Mouse (Mus musculus) heart, adult 9 months (tissue): Measurements from ENCODE around the gene Olfr1511.
"Not testable (repeated sequence)": the region's sequence is repeated elsewhere in the genome, so short reads cannot be mapped to it uniquely, and the experiment has no call there.

Experiments used
- DNase-seq, 2 experiments: peaks; one replicate each; pipeline ENCODE4 v3.0.0; 2022; ENCODE audit warnings: low spot score in 2 of 2

Olfr1511 gene

DNA sequence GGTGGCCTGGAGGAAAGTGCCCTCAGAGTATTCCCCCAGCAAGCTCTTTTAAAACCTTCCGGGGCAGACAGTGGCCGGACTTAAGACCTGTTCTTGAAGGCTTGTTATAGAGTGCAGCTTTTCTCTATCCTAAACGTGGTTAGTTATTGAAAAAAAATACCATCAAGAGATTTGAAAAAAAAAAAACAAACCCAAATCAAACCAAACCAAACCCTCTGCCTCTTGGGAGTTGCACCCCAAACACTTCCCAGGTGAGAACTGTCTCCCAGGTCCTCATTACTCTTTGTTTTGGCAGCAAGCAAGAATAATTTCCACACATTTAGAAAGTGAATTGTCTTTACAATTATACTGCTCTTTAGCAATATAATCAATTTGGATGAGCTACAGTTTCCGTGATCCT lies at the start of gene Olfr1511:
Gene Olfr1511, minus strand, starts transcription at position 101 of the 400 bp plus-strand sequence.
- no peak for DNase-seq

- no peak for DNase-seq
These were observed 45.5 kb upstream of the Olfr1511 start, which contains the start of gene Olfr1509 for GRCm38 (mm10) chr14:52442690-52443089. Gene Olfr1509, plus strand, starts transcription at chr14:52442990.

DNA sequence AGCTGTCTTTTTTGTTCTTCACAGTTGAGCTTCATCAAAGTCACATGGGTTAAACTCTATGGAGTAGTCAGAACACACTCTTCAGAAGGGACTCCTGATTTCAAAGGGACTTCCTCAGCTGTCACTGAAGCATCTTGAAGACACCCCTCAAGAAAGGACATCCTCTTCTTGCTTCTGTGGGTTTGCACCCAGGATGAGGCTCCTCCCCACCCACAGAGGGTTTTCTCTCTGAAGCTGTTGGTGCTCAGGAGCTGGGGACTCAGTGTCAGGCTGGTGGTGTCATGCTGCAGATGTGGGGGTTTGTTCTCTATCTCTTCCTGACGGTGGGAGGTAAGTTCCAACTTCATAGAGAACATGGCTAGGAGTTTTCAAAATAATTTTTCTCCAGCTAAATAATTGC lies 30.5 kb upstream of the Olfr1511 start:
- no peak for DNase-seq

GRCm38 (mm10) chr14:52414273-52414672 lies 17.1 kb upstream of the Olfr1511 start, which contains the start of gene Olfr1510:
Gene Olfr1510, minus strand, starts transcription at chr14:52414373.
- no peak for DNase-seq

GRCm38 (mm10) chr14:52410142-52410919 lies 13.2 kb upstream of the Olfr1511 start:
- not testable (repeated sequence) for DNase-seq

- not testable (repeated sequence) for DNase-seq
These were observed 6.9 kb downstream of the Olfr1511 start for GRCm38 (mm10) chr14:52390084-52390848.

- no peak for DNase-seq
These were observed 18.1 kb downstream of the Olfr1511 start, which contains the start of gene Olfr1512 for GRCm38 (mm10) chr14:52379068-52379467. Gene Olfr1512, minus strand, starts transcription at chr14:52379168.

GRCm38 (mm10) chr14:52368741-52369140 lies 28.4 kb downstream of the Olfr1511 start:
- DNase-seq, result no peak

- DNase-seq, result no peak
These were observed 40.9 kb downstream of the Olfr1511 start, which contains the start of gene Olfr1513 for GRCm38 (mm10) chr14:52356308-52356707. Gene Olfr1513, minus strand, starts transcription at chr14:52356408.
